Mouse (Mus musculus) small intestine, adult 2 months (tissue): ENCODE data around the gene Snap25.

Source experiments
- CTCF ChIP-seq: fragments of 200-500 bp; IDR thresholded peaks from 2 replicates; pipeline ENCODE4 v1.5.1; 2012; ENCODE audit warnings: low read depth, mild to moderate bottlenecking, control low read depth, inconsistent platforms, low read length, moderate library complexity, mixed read lengths; ENCODE audit not compliant: insufficient replicate concordance, insufficient read length; ENCODE audit errors: extremely low read depth
- POLR2A ChIP-seq: fragments of 200-500 bp; IDR thresholded peaks from 2 replicates; pipeline ENCODE4 v1.6.1; 2012; ENCODE audit warnings: low read depth, mild to moderate bottlenecking, control low read depth, inconsistent platforms, low read length, moderate library complexity

DNA sequence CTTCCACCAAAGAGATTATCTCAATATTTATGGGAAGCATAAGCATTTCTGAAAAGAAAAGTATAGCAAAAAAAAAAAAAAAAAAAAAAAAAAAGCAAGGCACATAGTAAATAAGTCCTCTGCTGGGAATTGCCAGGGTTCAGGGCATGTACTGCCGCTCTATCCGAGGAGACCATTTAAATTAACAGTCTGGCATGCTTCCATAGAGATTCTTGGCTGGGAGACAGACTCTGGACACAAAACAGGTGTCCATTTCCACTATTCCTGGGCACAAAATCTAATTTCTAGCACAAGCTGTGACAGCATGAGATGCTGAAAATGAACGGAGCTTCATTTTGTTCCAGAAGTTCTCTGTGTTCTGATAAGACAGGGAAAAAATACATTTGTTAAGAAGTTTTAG is 27.1 kb upstream of the Snap25 start:
- TF ChIP-seq POLR2A: no peak
- TF ChIP-seq CTCF: no peak
